Mouse (Mus musculus) CH12.LX (cell line): Measurements from ENCODE around the gene Galnt17. TPM values are rescaled to one million over a fixed set of nuclear protein-coding genes. Genes with fewer than 3 reads are reported as not detected.

Source experiments
- DNase-seq: peaks from one replicate; pipeline ENCODE4 v3.0.0-alpha.2; 2013; ENCODE audit errors: extremely low read depth
- H3K27ac ChIP-seq: 2 replicates; pipeline ENCODE4 v1.5.1; 2012; ENCODE audit warnings: low read depth, mild to moderate bottlenecking, control low read depth, moderate library complexity; ENCODE audit not compliant: insufficient read depth
- H3K27me3 ChIP-seq: replicated peaks from 2 replicates; pipeline ENCODE3; 2012; ENCODE audit warnings: inconsistent platforms
- H3K36me3 ChIP-seq, 2 experiments: replicated peaks in 1 of 2; 2 replicates each; pipeline versions ENCODE3 to v1.6.1; 2012; ENCODE audit warnings: inconsistent platforms in 1 of 2, low read length in 1 of 2, mild to moderate bottlenecking in 1 of 2, mixed read lengths in 1 of 2, moderate library complexity in 1 of 2; ENCODE audit not compliant: control insufficient read depth in 1 of 2, insufficient read depth in 1 of 2
- H3K4me1 ChIP-seq, 2 experiments: 2 replicates each; pipeline ENCODE4 v1.6.1; 2012; ENCODE audit warnings: inconsistent platforms in 1 of 2, moderate library complexity in 1 of 2; ENCODE audit not compliant: insufficient read depth in 2 of 2, control insufficient read depth in 1 of 2
- H3K4me2 ChIP-seq: 2 replicates; pipeline ENCODE4 v1.6.1; 2012; ENCODE audit warnings: low read depth, mild to moderate bottlenecking, control low read depth; ENCODE audit not compliant: poor library complexity, insufficient read depth, severe bottlenecking
- H3K4me3 ChIP-seq, 3 experiments: fragments of 150-350 bp in 1 of 3; sonication (generic) in 1 of 3; replicated peaks in 1 of 3; 2 replicates each; pipeline versions ENCODE3 to v1.5.1; 2011 to 2012; ENCODE audit warnings: low read depth in 2 of 3, low read length in 2 of 3, mild to moderate bottlenecking in 2 of 3, moderate library complexity in 2 of 3, control low read depth in 1 of 3, improper control_type of control experiment in 1 of 3, inconsistent platforms in 1 of 3, mixed read lengths in 1 of 3; ENCODE audit not compliant: poor library complexity in 1 of 3
- H3K79me2 ChIP-seq: replicated peaks from 2 replicates; pipeline ENCODE4 v1.6.1; 2012; ENCODE audit warnings: mild to moderate bottlenecking, moderate library complexity; ENCODE audit not compliant: control insufficient read depth, poor library complexity, insufficient read depth, severe bottlenecking; ENCODE audit errors: extremely low read depth
- H3K9ac ChIP-seq: 2 replicates; pipeline ENCODE4 v1.6.1; 2012; ENCODE audit warnings: low read depth, mild to moderate bottlenecking, control low read depth, moderate library complexity; ENCODE audit not compliant: insufficient read depth
- H3K9me3 ChIP-seq: replicated peaks from 2 replicates; pipeline ENCODE3; 2012; ENCODE audit warnings: low read length, inconsistent platforms, mixed read lengths
- BHLHE40 ChIP-seq: IDR thresholded peaks from 2 replicates; pipeline ENCODE4 v1.6.1; 2011; ENCODE audit warnings: mild to moderate bottlenecking, low read depth, low read length, improper control_type of control experiment
- CHD2 ChIP-seq: IDR thresholded peaks from 2 replicates; pipeline ENCODE4 v1.6.1; 2011; ENCODE audit warnings: low read length, improper control_type of control experiment
- EP300 ChIP-seq: IDR thresholded peaks from 2 replicates; pipeline ENCODE4 v1.6.1; 2011; ENCODE audit warnings: low read length, improper control_type of control experiment
- IRF4 ChIP-seq: IDR thresholded peaks from 2 replicates; pipeline ENCODE4 v1.6.1; 2014; ENCODE audit warnings: low read depth, mild to moderate bottlenecking, inconsistent platforms, low read length, improper control_type of control experiment
- MAFK ChIP-seq: IDR thresholded peaks from 2 replicates; pipeline ENCODE4 v1.6.1; 2011; ENCODE audit warnings: low read length, improper control_type of control experiment; ENCODE audit not compliant: insufficient replicate concordance
- MYC ChIP-seq: IDR thresholded peaks from 2 replicates; pipeline ENCODE4 v1.6.1; 2011; ENCODE audit warnings: low read depth, mild to moderate bottlenecking, improper control_type of control experiment, low read length
- POLR2AphosphoS2 ChIP-seq: IDR thresholded peaks from 2 replicates; pipeline ENCODE4 v1.6.1; 2011; ENCODE audit warnings: low read depth, low read length, improper control_type of control experiment
- SMC3 ChIP-seq: IDR thresholded peaks from 2 replicates; pipeline ENCODE4 v1.6.1; 2011; ENCODE audit warnings: low read depth, low read length, improper control_type of control experiment
- TBP ChIP-seq: conservative IDR thresholded peaks from 2 replicates; pipeline ENCODE4 v1.6.1; 2011; ENCODE audit warnings: low read depth, low read length, improper control_type of control experiment
- TCF12 ChIP-seq: IDR thresholded peaks from 2 replicates; pipeline ENCODE4 v1.6.1; 2014; ENCODE audit warnings: low read depth, mild to moderate bottlenecking, inconsistent platforms, low read length, improper control_type of control experiment
- UBTF ChIP-seq: IDR thresholded peaks from 2 replicates; pipeline ENCODE4 v1.6.1; 2012; ENCODE audit warnings: low read depth, mild to moderate bottlenecking, inconsistent platforms, low read length, improper control_type of control experiment, moderate library complexity
- USF2 ChIP-seq: conservative IDR thresholded peaks from 2 replicates; pipeline ENCODE4 v1.6.1; 2011; ENCODE audit warnings: low read depth, low read length, improper control_type of control experiment
- ZC3H11A ChIP-seq: IDR thresholded peaks from 2 replicates; pipeline ENCODE4 v1.6.1; 2012; ENCODE audit warnings: low read depth, mild to moderate bottlenecking, inconsistent platforms, low read length, improper control_type of control experiment
- ZMIZ1 ChIP-seq: IDR thresholded peaks from 2 replicates; pipeline ENCODE4 v1.6.1; 2012; ENCODE audit warnings: low read depth, mild to moderate bottlenecking, inconsistent platforms, low read length, improper control_type of control experiment
- dilution Hi-C: fragments of 300-500 bp; cut with MboI; formaldehyde crosslinking; loops from 2 replicates; pipeline ENCODE4 v1.14.3; 2020; ENCODE audit warnings: low sequenced_read_pairs; ENCODE audit not compliant: extremely low pct_unique_long_range_greater_than_20kb, extremely low pct_ligation_motif_present
- in situ Hi-C: fragments of 300-500 bp; cut with MboI; formaldehyde crosslinking; loops from 3 replicates; pipeline ENCODE4 v1.14.3; 2019; ENCODE audit warnings: low sequenced_read_pairs, low pct_ligation_motif_present, low pct_unique_long_range_greater_than_20kb, mixed read lengths
- polyA plus RNA-seq: library from polyadenylated mRNA; unstranded; fragments of >175 nt; gene quantifications from 2 replicates; pipeline ENCODE4 v1.2.1, GENCODE M21; 2012; ENCODE audit warnings: low read depth; ENCODE audit not compliant: insufficient read length
- total RNA-seq, 2 experiments: library from RNA; depleted of rRNA; stranded (reverse); fragments of 300-350 nt in 1 of 2; fragments of >200 nt in 1 of 2; gene quantifications; 2 replicates each; pipeline ENCODE4 v1.2.3; 2012 to 2014

The Galnt17 gene
- total and polyA plus RNA-seq, 3 experiments, result 0.09 TPM; not detected in 2

DNA sequence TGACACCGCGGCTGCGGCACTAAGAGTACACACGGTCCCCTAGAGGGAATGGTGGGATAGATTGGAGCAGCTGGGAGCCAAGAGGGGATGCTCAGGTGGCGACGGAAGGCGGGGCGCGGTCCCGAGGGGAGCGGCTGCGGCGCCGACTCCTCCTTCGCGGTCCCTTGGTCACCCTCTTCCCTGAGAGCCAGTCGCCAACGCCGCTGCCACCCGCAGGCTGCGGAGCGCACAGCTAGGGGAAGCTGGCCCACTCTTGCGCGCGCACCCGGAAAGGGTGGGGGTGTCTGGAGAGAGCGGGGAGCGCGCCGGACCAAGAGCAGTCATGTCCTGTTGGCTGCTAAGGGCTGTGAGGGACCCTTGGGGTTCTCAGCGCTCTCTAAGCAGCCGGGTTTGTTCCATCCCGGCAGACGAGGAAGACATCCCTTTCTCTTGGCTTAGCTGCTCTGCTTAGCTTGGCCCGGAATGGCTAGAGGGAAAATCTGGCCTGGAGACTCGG, 593 bp downstream of the Galnt17 start:
- DNase-seq, result no peak
- Histone ChIP-seq H3K4me3 (no peak overlapping the region), H3K27ac (no peak overlapping the region), H3K36me3 (no peaks in the 10 kb centered on the region), H3K4me2 (no peak overlapping the region), H3K9ac (no peak overlapping the region), H3K9me3 (peaks cover 80% of the 10 kb centered on the region), H3K27me3 (no peaks in the 10 kb centered on the region), H3K4me1 (no peaks in the 10 kb centered on the region), H3K79me2 (no peaks in the 10 kb centered on the region)
- dilution Hi-C loops (no loop called here), in situ Hi-C loops (no loop called here)
- no peak for TF ChIP-seq IRF4
- TF ChIP-seq BHLHE40, result no peak
- TF ChIP-seq EP300, result no peak
- TF ChIP-seq CHD2, result no peak
- TF ChIP-seq TBP, result no peak
- TF ChIP-seq USF2, result no peak
- TF ChIP-seq ZC3H11A, result no peak
- no peak for TF ChIP-seq ZMIZ1
- TF ChIP-seq SMC3, result no peak
- no peak for TF ChIP-seq POLR2AphosphoS2
- no peak for TF ChIP-seq TCF12
- TF ChIP-seq MAFK, result no peak

- Histone ChIP-seq H3K27me3 (no peaks in the 10 kb centered on the region), H3K4me1 (no peaks in the 10 kb centered on the region), H3K36me3 (no peaks in the 10 kb centered on the region), H3K79me2 (no peaks in the 10 kb centered on the region), H3K9me3 (peaks cover 81% of the 10 kb centered on the region), H3K27ac (no peak overlapping the region), H3K4me3 (no peak overlapping the region), H3K9ac (no peak overlapping the region), H3K4me2 (no peak overlapping the region)
- no peak for TF ChIP-seq CHD2
- no peak for TF ChIP-seq UBTF
- TF ChIP-seq MYC, result no peak
- TF ChIP-seq IRF4, result no peak
- dilution Hi-C loops, result no loop called here
- in situ Hi-C loops, result no loop called here
- DNase-seq, result no peak
Measured at GRCm38 (mm10) chr5:131306908-131307655, 1.2 kb downstream of the Galnt17 start.
